Mouse (Mus musculus) embryonic fibroblast, embryonic 13.5 days (primary cell): ENCODE data around the gene Nup107.

Source experiments
- CTCF ChIP-seq: IDR thresholded peaks from 2 replicates; pipeline ENCODE4 v1.5.1; 2011; ENCODE audit warnings: mild to moderate bottlenecking, control low read depth, low read length, moderate library complexity, borderline replicate concordance; ENCODE audit not compliant: insufficient read depth
- POLR2A ChIP-seq: IDR thresholded peaks from 2 replicates; pipeline ENCODE4 v1.6.1; 2011; ENCODE audit warnings: low read depth, mild to moderate bottlenecking, control low read depth, low read length, moderate library complexity

GRCm38 (mm10) chr10:117741698-117742475 is 50.6 kb downstream of the Nup107 start:
- TF ChIP-seq CTCF (no peak), POLR2A (no peak)
